Mouse (Mus musculus) spleen, postnatal 4 days (tissue): ENCODE data around the gene Nudt22.

ENCODE experiments used
- DNase-seq, 2 experiments: peaks; one replicate each; pipeline ENCODE4 v3.0.0; 2022; ENCODE audit warnings: low spot score in 2 of 2

Gene Nudt22

DNA sequence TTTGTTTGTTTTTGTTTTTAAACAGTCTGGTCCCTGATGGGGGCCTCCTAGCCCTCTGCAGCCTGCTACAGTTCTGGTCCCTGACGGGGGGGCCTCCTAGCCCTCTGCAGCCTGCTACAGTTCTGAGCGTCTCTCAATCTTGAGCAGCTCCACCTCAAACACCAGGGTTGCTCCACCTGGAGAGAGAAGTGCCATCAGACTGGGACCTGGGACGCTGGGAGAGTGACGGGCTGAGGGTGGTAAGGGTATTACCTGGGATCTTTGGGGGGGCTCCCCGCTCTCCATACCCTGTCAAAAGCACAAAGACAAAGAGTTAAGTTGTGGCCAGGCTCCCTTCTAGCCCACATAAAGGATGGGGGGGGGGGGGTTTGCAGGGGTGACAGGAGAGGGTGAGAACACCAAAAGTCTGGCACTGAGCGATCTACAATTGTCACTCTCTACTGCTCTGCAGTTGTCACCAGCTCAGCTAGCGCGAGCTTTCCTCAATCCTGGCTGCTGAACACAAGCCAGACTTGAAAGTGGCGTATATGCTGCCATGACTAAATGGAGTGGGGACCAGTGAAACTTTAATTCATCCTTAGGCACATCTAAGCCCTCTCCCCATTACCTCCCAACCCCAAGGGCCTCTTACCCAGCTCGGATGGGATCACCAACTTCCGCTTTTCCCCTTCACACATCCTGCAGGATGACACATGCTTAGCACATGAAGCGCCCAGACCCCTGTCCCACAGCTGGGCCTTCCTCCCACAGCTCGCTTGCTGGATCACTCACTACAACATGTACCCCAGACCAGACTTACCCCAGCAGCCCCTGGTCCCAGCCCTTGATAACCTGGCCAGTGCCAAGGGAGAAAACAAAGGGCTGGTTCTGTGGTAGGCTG, 17.9 kb downstream of the Nudt22 start:
- DNase-seq = no peak

DNA sequence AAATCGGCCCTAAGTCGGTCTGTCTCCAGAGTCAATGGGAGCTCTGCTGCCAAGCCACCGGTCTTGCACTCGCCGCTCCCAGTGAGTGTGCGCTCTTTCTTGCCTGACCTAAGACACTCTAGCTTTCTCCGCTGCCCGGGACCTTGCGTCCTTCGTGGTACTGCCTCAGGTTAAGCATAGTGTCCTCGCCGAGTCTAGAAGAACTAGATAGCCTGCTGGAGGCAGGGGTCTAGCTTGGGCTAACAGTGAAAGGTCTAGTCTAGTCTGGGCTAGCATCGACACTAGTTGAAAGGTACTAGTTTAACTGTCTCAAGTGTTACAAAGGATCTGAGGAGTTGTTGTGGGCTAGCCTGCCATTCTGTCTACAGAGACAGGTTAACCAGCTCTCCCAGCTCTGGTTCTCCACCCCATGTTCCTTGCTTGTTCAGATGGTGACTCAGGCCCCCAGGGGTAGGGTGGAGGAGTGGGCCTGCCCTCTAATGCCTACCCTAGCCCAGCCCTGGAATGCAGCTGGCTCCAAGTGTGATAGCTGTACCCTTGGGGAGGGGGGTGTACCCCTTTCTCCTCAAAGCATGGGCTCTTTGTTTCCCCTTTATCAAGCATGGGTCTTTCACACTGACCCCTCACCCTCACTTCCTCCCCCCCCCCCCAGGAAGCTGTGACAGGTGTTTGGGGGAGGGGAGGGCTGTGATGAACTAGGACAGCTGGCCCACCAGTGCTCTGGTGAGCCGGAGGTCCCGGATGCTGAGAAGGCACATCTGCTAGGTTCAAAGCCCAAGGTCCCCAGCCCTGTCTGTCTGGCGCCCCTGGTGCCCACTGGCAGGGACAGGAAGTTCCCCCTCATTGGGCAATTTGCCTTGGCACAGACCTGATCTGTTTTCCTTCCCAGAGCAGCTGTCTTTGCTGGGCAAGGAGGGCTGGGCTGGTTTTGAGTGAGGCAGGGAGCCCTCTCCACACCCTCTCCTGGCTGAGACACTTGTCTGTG, 20.1 kb downstream of the Nudt22 start, which contains the start of gene Plcb3:
Plcb3 (minus strand) TSS at position 934 of the 985 bp plus-strand sequence.
- peak; percentile 62 to 81 for DNase-seq

DNA sequence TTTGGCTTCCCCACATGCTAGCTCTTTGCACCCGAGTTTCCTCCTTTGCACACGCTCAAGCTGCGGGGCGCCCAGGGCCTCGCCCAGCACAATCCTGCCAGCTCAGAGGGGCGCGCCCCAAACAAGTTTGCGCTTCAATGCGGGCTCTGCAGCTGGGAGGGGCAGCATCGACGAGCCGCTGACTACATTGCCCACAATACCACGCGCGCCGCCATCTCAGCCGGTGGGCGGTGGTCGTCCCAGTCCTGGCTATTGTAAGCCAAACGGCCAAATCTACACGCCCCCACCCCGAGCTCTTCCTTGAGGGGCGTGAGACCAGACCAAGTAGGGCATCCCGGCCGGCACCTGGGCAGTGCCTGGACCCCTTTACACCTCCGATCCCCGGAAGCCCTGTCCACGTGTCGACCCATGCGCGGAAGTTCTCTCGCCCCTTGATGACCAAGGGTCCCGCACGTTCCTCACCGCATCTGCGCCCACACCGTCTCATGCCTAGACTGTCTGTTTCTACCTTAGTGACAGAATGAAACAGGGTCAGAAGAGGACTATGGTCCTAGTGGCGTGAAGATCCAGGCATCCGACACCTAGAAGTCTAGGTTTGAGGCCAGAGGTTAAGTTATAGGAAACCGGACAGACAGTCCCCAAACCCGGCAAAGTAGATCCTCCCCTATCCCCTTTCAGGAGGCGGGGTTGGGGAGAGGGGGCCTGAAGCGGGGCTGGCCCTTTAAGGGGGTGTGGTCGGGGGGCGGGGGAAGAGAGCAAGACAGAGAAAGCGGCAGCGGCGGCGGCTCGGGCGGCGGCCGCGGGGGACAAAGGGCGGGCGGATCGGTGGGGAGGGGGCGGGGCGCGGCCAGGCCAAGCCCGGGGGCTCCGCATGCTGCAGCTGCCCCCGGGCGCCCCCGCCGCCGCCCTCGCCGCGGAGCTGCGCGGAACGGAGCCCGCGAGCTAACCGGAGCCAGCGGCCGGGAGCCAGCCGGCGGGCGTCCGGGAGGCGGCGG, 21.4 kb downstream of the Nudt22 start, which contains the start of gene Ppp1r14b:
Ppp1r14b (plus strand) TSS at position 758 of the 995 bp plus-strand sequence.
- DNase-seq = peak; percentile 76 to 89

DNA sequence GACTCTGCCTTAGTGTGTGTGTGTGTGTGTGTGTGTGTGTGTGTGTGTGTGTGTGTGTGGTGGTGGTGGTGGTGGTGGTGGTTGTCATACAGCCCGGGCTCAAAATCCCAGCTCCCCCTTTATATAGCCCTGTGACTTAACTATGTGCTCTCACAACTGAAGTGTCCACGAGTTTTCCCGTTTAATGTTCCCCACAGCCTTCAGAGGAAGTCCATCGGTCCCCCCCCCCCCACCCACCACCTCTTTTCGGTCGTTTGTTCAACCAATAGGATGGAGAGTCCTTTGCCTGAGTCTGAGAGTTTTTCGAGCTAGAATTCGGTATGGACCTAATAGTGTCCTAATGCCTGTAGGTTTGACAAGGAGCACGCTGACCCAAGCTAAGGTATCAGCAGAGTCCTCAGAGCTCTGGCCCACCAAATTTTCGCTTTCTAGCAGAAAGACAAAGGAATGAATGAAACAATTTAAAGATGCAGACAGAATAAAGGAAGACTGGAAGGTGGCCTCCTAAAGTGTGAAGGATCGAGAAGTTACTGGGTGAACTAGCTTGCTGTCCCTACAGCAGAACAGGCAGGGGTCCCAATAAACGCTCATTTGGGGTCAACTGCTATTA, 22.2 kb downstream of the Nudt22 start:
- no peak for DNase-seq

DNA sequence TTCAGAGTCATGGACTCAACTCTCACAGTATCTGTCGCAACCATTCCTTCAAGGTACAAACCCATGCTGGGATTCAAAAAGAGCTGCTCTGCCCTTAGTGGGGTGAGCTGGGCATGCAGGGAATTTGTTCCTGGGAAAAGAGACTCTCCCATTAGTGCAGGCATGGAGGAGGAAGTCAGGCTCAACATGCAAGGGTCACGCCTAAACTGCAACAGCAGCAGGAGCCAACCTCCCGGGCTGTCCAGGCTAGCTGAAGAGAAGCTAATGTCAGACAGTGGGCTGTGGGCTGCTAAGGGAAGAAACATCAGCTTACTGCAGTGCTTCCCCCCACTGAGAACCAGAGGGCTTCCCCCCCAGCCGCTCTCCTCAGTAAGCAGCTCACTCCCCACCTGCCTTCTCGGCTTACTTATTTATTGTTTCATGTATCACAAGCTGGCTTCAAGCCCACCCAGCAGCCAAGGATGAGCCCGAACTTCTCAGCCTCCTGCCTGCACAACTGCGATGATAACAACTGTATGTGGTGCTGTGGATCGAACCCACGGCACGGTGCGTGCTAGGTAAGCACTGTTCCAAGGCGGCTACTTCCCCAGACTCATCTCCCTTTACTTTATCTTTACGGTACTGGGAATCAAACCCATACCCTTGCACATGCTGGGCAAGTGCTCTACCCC, 23.5 kb downstream of the Nudt22 start:
- DNase-seq = no peak

DNA sequence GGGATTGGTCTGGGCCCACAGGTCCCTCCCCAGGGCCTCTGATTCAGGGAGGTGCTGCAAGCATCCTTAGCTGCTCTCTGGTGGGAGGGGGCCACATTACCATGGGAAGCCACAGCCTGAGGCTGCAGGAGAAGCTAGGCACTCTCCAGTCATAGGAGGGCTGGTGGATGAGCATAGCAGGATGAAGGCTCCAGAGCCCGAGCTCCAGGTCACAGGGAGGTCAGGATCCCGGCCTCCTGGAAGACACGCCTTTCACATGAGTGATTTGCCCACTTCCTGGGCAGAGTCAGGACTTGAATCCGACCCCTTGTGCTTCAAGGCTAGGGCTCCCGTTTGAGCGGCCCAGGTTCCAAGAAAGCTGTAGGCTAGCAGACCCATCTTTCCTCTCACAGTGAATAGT, 24.3 kb downstream of the Nudt22 start:
- DNase-seq = no peak

DNA sequence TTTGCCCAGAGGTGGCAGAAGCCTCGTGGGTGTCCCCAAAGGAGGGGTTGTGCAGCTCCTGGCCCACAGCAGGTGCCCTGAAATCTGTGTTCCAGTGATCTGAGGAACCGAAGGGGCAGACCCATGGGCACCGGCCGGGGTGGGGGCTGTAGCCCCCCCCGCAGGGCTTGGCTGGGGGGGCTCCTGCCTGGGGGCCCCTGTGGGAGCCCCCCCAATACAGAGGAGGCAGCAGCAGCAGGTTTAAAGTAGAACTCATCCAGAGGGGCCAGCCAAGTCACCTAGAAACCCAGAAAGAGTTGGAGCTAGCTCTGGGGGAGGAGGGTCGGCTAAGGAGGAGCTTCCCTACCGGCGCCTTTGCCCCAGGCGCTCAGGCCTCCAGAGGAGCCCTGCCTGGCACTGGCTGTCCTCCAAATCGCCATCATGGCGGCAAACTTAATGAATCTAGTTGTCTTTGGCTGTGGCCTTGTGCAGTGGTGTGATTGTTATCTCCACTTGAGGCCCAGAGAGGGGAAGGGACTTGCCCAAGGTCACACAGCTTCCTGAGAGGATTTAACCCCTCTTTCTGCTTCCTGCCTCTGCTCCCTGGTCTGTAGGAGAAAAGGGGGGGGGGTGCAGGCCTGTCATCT, 25.3 kb downstream of the Nudt22 start:
- no peak for DNase-seq

DNA sequence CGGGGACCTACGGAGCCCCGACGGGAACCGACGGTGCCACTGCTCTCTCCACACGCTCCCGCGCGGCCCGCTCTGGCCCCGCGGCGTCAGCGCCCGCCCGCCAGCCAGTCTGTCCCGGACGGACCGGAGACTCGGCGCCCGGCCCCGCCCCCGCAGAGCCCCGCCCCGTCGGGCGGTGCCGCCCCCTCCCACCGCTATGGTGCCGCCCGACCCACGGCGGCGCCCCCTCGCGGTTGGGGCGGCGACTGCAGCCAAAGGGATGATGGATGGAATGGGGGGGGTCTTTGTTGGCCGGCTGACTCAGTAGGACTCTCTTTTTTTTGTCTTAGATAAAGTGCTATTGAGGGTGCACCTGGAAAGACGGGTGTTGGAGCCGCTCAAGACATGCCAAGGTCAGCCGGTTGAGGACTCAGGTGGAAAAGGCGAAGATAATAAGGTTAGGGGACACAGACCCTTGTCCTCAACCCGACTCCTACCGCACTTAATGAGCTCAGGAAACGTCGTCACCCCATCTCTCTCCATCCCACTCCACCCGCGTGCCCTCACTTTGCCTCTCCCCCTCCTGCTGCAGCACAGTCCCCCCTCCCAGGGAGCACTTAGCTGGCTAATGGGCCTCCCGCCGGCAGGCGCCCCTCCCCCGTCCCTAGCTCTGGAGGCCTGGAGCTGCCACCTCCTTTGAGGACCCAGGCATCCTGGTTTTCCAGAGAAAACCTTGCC, 26.1 kb downstream of the Nudt22 start:
- DNase-seq = peak; percentile 77 to 91

DNA sequence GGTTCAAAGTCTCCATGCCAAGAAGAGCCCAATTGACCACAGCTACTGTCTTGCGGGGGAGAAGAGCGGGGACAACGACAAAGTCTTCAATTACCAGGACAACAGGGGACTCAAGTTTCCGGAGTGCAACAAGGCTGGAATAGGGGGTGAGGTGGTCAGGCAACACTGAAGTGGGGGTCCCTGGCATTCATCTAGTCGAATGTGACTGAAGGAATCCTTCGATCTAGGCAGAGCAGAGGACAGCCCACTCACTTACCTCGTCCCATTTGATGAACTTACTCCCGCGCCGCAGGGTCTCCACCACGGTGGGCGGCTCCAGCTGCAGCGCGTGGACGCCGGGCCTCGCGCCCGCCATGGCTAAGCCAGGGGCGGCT, 26.6 kb downstream of the Nudt22 start:
- no peak for DNase-seq

DNA sequence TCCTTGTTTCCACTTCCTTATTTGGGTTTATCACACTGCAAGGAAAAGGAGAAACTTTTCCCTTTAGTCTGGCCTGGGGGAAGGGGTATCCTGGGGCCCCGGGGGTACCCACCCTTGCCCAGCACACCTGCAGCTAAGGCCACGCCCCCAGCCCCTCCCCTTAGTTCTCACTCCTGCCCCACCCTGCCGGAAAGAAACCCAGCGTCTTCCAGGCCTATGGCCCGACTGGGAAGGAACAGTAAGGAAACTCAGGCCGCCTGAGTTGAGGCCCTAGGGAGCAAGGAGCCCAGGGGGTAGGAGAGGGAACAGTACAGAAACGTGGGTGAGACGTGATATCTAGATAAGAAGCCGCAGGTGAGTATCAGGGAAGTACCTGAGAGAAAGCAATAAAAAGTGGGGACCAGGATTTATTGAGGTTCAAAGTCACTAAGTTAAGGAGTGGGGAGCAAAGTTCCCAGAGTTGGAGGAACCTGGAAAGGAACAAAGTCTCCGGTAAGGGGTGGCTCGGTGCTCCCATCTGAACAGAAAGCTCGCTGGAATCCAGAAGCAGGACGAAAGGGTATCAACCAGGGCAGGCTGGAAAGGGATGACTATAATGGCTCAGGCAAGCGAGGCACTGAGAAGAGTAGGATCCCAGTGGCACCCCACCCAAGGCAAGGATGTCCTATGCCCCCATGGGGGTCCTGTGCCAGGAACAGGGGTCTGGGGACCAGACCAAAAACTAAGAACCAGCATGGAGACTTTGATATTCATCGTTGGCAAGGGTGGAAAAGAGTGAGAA, 27.2 kb downstream of the Nudt22 start:
- peak in 1 of 2 experiments; percentile 64 for DNase-seq

DNA sequence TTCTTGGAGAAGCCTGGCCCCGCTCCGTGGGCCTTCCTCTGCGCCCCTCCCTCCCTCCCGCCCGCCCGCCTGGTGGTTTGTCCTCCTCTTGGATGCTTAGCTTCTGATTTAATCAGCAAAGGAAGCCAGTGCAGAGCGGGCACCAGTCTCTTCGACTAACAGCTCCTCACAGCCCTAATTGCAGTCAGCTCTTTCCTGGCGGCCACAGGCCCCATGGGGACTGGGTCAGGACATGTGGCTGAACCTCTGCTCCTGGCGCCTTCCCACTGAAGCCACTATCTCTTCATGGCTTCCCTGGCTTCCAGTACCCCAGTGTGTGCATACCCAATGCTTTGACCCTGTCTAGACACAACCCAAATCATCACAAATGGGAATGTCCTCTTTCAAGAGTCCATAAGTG, 39.5 kb downstream of the Nudt22 start:
- DNase-seq = no peak

DNA sequence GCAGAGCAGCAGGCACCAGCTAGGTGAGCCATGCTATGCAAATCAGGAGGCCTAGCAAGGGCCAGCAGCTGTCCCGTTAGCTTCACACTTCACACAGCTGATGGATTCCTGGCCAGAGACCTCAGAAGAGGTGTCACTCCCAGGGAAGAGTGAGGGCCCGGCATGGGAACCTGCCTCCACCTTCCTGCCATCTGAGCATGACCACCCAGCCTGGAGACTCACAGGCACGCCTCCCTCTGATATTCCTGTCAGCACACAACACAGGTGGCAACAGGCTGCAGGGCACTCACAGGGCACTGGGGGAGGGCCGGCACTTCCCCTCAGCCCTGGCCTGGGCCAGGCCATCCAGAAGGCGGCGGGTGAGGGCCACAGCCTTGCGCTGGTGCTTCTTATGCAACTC, 40.5 kb downstream of the Nudt22 start:
- DNase-seq = no peak

DNA sequence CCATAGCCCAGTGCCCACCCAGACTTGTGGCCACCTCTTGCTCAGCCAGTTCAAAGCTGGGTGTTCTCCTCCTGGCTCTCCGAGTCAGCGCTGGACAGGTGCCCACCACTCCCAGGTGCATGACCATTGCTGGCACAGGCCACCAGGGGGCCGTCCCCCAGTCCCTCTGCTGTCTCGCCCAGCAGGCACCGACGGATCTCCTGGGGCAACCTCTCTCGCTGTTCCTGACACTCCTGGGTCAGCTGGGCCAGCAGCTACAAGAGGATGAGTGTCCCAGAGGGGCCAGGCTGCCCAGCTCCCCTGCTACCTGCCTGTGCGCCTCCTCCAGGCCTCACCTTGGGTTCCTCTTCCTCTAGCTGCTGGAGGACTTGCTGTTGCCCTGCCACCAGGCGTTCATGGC, 41.9 kb downstream of the Nudt22 start:
- peak; percentile 48 to 78 for DNase-seq

DNA sequence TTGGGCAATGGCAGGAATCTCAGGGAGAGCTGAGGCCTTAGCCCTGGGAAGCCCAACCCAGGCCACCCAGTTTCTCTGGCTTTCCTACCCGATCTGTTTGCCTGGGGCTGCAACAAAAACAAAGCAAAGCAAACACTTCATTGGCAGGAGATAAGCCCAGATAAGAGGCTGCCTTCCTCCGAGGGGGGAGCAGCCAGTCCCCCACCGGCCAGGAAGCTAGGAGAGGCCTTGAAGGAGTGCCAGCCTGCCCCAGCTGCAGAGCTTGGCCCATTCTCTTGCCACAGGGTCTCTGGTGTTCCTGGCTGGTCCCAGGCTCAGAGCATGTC, 43.2 kb downstream of the Nudt22 start:
- peak in 1 of 2 experiments; percentile 68 for DNase-seq

DNA sequence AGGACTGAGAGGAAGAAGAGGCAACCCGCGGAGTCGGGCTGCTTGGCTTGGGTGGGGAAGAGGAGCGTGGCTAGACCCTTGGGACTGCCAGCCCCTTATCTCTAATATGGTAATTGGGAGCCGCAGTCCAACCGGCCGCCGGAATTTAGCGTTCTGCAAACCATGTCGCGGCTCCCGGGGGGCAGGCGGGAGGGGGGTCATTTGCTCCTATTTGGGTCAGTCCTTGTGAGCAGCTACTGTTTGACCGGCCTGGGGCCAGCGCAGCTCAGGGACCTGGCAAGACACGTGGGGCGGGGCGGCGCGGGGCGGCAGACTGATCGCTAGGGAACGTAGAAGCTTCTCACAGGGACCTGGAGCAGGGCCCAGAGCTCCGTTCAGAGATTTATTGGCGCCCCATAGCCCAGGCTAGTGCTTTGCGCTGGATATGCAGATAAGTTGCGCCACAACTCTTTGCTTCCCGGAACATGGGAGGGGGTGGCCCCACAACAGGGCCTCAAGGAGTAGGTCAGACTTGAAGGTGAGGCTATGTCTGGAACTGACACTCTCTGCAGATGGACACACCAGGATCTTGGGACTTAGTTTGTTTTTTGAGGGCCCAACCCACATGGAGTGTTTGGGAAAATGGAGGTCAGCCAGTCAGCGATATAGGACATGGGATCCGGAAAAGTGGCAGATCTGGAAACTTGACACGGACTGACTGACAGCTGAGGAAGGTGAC, 43.8 kb downstream of the Nudt22 start:
- peak; percentile 62 to 82 for DNase-seq

DNA sequence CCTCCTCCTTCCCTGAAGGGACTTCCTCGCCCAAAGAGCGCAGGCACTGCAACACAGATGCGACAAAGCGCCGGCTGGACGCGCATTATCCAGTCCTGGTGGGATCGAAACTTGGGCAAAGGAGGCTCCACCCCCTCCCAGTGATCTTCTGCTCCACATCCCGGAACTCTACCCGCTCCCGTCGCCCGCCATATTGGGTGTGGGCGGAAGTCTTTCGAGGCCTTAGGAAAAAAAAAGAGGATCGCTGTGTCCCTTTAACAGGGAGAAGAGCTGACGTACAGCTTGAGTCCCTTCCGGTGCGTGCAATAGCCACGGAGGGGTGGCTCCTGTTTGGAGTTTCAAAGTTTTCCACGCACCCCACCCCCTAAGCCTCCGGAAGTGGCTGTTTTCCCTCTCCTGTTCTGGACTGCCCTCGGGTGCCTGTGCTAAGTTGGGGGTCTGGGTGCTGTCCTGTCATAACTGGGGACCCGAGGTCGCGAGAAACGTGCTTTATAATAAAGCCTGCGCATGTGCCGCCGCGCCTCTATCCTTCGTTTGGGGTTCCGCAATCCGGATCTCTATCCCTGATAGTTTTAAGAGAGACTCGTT, 44.4 kb downstream of the Nudt22 start:
- DNase-seq = peak; percentile 76 to 85

DNA sequence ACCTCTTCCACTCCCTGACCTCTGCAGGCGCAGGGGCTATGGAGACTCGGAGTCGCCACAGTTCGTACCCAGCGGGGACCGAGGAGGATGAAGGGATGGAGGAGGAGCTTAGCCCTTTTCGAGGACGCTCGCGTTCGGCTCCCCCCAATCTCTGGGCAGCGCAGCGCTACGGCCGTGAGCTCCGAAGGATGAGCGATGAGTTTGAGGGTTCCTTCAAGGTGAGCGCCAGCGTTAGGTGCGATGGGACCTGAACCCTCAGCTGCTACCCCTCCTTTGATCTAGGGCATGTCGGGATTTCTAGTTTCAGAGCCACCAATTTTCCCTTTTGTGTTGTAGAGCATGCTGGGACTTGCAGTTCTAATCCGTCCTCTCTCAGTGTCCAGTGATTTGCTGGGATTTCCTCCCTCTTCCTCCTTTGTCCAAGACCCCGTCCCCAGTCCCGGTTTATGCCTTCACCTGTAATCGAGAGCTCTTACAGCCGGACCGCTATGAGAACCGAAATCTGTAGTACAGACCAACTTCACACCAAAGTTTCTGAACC, 45.2 kb downstream of the Nudt22 start:
- peak in 1 of 2 experiments; percentile 68 for DNase-seq
